Mouse (Mus musculus): Measurements from ENCODE around the gene Hoxd9.

Gene Hoxd9

DNA sequence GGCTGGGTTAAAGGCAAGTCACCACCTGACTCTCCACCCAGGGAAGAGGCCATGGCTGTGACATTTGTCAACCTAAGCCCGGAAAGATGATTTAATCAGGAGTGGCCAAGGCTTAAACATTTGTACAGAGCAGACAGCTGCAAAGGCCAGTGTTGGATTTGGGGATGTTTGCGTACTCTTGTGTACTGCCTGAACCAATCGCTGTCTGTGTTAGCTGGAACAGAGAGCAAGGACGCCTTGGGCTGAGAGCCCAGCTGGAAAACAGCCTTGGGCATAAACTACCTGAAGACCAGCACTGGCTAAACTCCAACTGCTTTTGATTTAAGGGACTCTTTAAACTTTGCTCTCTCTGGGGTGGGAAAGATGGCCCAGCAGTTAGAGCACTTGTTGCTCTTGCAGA is 11.1 kb downstream of the Hoxd9 start:
- in situ Hi-C loops (cut with MseI, MboI), result loop anchor here (10.0 to 25.0 kb wide), 3 partner anchors 446 to 879 kb away; no protein-coding TSS in a partner anchor

DNA sequence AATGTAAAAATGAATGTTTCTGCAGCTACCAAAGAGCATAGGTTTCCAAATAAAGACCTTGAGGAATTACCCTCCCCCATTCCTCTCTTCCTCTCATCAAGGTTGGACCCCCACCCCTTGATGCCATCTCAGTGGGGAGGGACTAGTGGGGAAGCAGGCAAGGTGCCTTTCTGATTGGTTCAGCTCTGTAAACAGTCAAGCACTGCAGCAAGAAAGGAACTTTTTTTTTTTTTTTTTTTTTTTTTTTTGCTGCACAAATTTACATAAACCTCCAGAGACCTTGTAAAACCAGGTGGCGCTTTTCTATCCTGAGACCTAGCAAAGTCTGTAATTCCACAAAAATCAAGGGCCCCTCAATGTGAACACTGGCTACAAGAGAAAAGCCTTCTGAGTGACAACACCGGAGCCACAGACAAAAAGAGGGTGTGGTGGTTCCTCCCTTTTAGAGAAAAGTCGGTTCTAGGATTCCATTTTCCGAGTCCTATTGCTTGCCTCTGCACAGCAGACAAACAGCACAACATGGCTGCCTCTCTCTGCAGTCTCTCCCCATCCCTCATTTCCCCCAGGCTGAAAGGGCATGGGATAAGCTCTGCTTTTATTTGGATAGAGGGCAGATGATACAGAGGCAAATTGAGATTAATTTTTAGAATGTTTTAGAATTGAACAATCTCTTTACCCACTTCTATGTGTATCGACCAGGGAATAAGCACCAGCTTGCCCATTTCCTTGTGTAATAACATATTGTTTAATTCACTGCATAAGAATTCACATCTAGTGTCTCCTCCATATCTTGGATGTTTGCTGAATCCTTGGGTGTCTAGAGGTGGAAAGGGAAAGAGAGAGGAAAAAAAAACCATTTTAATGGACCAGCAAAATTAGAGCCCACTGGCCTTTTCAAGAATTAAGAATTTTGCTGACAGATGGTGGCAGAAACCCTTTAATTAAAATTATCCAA is 12.2 kb downstream of the Hoxd9 start:
- in situ Hi-C loops (cut with MseI, MboI), result loop anchor here (5.0 to 25.0 kb wide), 4 partner anchors 433 to 878 kb away; no protein-coding TSS in a partner anchor

DNA sequence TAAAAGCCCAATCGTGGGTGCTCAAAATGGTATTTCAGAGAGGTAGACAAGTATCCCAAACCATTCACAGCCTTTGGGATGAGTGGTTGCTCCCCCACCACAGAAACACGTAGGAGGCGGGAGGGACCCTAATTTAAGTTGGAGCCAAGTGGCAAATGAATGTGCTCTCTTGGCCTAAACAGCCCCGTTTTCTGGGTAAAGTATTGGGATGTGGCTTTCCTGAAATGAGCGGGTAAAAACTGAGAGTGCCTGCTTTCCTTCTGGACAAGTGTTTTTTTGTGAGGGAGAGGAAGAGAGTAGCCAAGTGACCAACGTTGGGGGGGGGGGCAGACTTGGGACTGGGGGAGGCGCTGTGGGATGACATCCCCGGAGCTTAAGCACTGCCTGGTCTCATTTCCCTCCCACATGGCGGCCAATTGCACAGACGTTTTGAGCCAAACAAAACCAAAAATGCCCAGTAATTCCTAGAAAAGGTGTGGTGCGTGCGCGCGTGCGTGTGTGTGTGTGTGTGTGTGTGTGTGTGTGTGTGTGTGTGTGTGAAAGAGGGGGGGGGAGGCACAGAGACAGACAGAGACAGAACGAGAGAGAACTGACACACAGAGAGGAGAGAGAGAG is 13.5 kb downstream of the Hoxd9 start:
- in situ Hi-C loops (cut with MseI, MboI), result loop anchor here (5.0 to 25.0 kb wide), 3 partner anchors 431 to 876 kb away; no protein-coding TSS in a partner anchor

DNA sequence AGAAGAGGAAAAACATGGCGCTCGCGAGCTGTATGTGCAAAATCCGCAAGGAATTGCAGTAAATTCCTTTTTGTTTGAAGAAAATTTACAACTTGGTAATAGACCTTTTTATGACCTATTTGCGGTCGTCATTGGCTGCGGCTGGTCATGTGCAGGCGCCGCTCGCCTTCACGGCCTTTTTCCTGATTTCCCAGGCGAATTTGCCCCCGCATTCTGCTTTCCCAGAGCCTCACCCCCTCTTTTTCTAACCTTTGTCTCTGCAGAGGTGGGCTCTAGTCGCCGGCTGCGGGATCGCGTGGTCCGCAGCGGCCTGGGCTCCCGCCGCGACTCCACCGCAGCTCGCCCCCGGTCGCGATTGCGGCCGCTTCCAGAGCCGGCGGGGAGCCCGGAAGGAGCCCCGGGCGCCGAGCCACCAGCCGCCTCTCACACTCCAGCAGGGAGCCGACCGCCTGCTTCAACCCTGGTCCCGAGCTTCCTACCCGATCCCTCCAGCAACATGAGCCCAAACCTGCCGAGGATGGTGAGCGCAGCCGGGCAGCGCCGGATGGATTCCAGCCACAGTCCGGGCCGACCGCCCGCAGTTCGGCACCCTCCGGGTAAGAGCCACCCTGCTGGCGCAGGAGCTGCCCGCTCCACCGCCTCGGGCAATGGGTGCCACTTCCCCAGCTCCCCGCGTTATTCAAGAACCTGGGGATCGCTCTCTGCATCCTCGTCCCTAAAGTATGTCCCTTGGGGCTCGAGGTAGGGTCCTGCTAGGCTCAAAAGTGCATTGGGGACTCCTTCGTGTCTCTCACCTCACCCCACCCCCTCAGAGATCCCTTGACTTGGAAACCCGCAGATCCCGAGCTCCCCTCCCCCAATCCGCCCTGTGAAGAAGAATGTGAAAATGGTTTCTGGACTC is 14.4 kb downstream of the Hoxd9 start, which contains the start of the genes Hoxd3 and Hoxd4:
TSS of gene Hoxd3 (plus strand) at position 207 of the 901 bp plus-strand sequence.
TSS of gene Hoxd4 (plus strand) at position 209 of the 901 bp plus-strand sequence.
- in situ Hi-C loops (cut with MseI, MboI), result loop anchor here (5.0 to 25.0 kb wide), 3 partner anchors 430 to 875 kb away; no protein-coding TSS in a partner anchor

DNA sequence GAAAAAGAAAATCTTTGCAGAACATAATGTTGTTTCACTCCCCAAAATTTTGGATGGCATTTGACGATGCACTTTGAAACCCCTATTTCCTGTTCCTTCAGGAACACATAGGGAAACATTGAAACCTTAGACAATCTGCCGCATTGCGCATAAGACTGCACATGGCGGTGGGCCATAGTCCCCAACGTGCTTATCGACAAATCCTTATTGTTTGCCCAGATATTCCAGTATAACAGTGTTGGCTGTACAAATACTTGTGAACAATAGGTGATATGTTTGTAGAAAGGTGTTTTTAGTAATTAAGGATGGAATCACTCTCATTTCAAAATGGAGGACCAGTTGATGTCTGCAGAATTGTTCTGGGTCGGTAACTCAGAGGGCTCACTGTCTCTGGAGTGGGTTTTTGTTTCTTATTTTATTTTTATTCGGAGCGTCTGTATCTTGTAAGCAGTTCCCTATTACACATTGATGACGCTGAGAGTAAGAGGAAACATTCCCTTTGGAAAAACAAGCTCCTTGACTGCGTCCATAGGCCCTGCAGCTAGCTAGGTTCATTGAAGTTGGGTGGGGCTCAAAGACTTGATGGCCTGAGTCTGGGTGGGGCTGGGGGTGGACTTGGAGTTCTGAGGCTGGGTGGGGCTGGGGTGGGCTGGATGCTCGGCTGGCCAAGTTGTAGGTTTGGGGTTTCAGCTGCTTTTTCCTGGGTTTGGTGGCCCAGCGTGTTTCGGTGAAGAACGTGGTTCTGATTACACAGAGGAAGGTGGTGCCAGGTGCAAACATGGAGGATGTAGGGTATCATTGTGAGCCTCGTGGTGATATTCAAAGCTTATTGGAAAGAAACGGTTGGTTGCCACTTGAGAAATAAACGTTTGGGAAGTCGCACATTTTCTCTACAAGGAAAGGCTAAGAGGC is 16.0 kb downstream of the Hoxd9 start:
- in situ Hi-C loops (cut with MseI, MboI), result loop anchor here (5.0 to 25.0 kb wide), 3 partner anchors 429 to 874 kb away; no protein-coding TSS in a partner anchor

DNA sequence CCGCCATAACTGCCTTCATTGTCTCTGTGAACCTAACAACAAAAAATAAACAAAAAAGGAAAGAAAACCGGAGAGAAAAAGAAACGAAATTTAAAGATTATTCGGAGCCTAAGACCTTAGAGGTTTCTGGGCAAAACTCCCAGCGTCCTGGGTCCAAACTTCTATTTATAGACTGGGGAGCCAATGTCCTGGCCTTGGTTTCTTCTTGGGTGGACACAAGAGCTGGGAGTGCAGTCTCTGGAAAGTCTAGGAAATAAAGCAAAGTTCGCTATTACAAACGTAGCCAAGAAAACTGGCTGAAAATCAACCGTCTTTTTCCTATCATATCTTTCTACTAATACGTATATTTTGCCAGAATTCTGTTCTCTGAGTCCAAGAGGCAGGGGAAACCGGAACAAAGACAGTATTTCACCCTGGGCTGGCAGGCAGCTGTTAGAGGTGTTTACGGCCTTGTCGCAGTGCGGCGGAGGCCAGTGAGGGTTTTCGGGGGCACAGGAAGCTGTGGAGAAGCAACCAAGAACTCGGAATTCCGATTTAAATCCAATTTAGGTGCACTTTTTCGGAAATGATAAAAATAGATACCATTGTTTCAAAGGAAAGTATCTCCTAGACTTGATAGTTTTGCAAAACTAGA is 16.7 kb downstream of the Hoxd9 start:
- in situ Hi-C loops (cut with MseI, MboI), result loop anchor here (5.0 to 25.0 kb wide), 3 partner anchors 428 to 873 kb away; no protein-coding TSS in a partner anchor

DNA sequence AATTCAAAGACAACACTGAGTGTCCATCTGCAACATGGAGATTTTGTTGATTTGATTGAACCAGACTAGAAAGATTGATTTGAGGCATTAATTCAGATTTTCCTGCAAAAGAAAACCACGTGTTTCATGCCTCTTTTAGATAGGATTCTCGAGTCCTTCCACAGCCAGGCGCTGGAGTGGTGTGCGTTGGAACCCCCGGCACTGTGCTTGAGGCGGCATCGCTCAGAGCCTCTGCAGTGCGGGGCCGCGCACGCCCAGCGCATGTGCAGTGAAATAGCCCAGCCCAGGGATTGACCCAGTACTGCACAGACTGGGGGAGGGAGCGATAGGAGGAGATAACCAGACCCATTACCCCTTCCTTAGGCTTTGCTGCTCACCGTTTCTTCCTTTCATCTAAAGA is 17.4 kb downstream of the Hoxd9 start:
- in situ Hi-C loops (cut with MseI, MboI), result loop anchor here (5.0 to 25.0 kb wide), 5 partner anchors 342 to 872 kb away; no protein-coding TSS in a partner anchor

DNA sequence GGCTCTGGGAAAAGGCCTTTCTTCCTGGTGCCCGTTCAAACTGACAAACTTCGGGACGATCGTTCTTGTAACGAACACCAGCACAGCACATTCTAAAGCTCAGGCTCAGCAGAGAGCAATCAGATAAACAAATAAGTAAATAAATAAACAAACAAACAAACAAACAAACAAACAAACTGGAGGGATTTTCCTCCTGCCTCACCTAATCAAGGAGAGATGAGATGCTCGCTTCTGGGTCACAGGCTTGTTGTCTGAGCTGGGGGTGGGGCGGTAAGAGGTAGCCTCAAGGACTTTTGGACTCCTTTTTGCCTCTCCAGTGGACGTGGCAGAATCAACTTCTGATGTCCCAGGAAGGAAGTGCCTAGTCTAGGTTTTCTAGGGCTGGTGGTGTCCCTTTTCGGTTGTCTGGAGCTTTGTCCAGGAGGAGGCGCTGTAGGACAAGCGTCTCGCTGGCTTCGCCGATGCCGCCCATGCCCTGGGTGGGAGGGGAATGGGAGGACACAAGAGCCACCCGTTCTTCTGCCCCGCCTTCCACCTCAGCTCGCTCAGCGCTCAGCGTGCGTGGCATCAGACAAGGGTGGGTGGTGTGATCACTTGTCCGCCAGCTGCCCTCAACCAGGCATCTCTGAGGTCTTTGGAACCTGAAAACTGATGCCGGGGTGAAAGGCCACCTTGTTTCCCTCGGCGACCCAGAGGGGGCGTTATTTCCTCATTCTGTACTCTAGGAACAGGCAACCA is 18.1 kb downstream of the Hoxd9 start:
- in situ Hi-C loops (cut with MseI, MboI), result loop anchor here (5.0 to 25.0 kb wide), 4 partner anchors 342 to 872 kb away; no protein-coding TSS in a partner anchor

DNA sequence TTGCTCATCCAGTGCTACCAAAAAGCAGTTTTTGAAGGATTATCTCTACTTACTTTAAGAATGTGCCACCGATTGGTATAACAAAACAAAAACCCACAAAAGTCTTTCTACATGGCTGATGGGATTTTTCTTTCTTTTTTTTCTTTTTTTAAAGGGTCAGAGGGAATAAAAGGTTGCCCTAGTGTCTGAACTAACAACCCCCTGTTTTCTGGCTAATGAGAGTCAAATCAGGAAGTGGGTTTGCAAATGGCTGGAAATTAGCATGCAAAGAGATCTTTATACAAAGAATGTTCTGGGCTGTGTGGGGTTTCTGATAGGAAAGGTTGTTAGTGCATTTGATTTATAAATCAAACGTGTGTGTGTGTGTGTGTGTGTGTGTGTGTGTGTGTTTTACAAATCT is 22.9 kb downstream of the Hoxd9 start:
- in situ Hi-C loops (cut with MseI, MboI), result loop anchor here (5.0 to 25.0 kb wide), 4 partner anchors 242 to 867 kb away; no protein-coding TSS in a partner anchor

DNA sequence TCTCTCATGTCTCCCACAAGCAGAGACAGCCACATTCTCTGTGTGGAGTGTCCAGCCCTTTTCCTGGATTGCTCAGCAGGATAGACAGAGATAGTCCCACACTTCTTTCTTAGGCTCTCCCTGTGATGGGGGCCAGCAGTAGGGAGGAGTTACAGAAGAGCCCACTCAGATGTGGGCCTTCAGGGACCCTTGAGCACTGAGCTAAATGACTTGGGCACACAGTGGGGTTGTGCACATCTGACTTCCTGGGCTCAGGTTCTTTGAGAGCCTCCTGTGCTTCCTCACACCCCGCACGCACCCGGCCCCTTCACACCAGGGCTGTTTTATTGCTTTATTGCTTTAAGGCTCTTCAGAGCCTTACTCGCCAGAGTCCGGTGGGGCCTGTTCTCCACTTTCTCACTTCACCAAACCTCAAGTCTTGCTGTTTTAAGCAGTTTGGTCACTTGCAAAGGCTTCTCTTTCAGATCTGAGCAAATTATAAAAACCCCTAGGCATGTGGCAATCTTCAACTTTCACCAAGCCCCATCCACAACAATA is 23.5 kb downstream of the Hoxd9 start:
- in situ Hi-C loops (cut with MseI, MboI), result loop anchor here (5.0 to 25.0 kb wide), 4 partner anchors 241 to 866 kb away; no protein-coding TSS in a partner anchor

DNA sequence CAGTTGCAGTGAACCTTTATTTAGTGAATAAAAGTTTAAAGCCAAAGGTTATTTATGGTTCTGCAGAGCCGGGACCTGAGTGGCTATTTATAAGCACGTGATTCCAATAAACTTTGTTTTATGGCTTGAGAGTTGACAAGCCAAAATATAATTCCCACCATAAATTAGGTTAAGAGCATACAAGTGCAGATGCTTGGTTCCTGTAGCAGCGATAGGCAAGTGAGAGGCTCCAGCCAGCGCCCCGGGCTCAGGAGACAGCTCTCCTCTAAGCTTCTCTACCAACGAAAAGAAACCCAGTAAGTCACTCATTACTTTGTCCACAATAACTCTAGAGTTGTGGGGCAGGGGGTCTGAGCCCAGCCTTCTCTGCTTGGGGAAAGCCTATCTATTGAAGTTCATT is 24.4 kb downstream of the Hoxd9 start:
- in situ Hi-C loops (cut with MseI, MboI), result loop anchor here (5.0 to 25.0 kb wide), 4 partner anchors 240 to 865 kb away; no protein-coding TSS in a partner anchor

DNA sequence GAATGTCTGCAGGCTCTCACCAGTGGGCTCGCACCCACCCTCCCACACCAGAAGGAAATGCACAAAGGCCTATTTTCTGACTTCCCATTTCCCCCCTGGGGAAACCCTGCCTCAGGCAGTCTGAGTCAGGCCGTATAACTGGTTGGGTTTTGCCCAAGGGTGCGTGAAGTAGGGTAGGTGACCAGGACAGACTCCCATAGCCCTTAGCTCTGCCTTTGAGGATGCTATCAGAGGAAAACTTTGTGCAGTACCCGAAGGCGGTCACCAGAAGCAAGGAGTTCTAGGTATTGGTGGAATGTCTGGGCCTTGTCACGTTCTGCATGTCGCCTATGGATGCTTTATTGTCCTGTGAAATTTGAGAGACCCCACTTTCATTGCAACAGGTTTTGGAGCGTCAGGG is 25.4 kb downstream of the Hoxd9 start:
- in situ Hi-C loops (cut with MseI, MboI), result loop anchor here (5.0 to 25.0 kb wide), 4 partner anchors 239 to 864 kb away; no protein-coding TSS in a partner anchor

DNA sequence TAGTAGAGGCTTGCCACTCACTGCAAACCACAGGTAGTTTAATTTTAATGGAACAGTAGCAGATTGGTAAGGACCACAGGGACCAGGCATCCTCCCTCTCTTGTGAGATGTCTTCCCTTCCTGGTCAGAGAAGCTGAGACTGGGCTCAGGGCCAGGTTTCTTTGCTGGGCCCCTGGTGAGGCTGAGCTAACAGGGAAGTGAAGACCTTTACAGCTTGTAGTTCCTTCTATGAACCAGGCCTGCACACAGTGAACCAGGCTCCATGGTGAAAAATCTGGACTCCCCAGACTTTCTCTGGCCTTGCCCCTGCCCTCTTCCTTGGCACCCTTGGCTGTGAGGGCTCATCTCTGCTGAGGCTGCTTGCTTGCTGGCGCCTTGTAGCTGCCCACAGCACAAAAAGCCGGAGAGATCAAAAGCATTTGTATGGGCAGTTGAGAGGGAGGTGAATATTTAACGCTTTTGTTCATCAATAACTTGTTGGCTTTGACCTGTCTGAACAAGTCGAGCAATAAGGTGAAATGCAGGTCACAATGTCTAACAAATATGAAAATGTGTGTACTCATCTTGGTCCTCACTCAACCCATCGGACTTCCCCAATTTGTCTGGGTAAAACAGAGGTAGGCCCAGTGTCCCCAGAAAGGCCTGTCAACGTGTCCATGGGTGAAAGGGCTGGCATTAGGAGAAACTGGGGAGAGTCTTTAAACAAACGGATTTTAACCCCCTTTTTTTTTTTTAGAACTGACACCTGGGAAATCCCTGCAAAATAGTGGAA is 26.9 kb downstream of the Hoxd9 start:
- in situ Hi-C loops (cut with MseI, MboI), result loop anchor here (5.0 to 25.0 kb wide), 4 partner anchors 238 to 863 kb away; no protein-coding TSS in a partner anchor

DNA sequence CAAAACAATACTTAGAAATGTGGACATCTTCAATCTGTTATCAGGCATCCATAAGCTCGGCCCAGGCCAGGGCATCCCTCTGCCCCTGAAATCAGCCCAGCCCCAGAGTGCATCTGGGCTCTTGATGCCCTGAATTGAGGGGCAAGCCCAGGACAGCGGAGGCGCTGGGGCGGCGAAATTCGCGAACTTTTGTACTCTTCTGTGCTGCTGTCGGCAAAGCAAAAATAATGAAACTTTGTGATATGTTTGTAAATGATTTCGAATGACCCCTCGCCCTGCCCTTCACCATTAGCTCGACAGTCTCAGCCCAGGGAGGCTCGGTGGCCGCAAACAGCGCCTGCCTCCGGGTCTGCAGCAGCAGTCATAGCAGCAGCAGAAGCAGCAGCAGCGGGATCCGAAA is 27.6 kb downstream of the Hoxd9 start:
- in situ Hi-C loops (cut with MseI, MboI), result loop anchor here in 1 of 2 experiments (10.0 kb wide), 1 partner anchor 240 kb away; no protein-coding TSS in a partner anchor

DNA sequence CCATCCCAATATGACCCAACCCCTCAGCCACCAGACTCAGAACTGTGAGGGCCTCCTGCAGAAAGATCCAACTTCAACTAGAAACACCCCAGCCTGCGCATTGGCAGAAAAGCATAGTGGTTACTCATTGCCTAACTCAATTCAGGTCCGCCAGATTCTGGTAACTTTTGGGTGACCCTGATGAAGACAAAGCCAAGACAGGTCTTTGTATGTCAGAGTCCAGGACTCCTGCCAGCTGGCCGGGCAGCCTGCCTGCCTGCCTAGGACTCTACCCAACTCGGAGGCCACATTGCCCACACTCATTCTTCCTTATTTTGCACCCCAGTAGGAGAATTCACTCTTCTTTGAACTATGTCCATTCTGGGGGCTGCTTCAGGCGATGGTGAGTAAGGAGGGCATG is 29.0 kb downstream of the Hoxd9 start, which contains the start of gene Gm28230:
TSS of gene Gm28230 (plus strand) at position 178 of the 400 bp plus-strand sequence.
- in situ Hi-C loops (cut with MseI, MboI), result loop anchor here in 1 of 2 experiments (10.0 kb wide), 1 partner anchor 238 kb away; no protein-coding TSS in a partner anchor

DNA sequence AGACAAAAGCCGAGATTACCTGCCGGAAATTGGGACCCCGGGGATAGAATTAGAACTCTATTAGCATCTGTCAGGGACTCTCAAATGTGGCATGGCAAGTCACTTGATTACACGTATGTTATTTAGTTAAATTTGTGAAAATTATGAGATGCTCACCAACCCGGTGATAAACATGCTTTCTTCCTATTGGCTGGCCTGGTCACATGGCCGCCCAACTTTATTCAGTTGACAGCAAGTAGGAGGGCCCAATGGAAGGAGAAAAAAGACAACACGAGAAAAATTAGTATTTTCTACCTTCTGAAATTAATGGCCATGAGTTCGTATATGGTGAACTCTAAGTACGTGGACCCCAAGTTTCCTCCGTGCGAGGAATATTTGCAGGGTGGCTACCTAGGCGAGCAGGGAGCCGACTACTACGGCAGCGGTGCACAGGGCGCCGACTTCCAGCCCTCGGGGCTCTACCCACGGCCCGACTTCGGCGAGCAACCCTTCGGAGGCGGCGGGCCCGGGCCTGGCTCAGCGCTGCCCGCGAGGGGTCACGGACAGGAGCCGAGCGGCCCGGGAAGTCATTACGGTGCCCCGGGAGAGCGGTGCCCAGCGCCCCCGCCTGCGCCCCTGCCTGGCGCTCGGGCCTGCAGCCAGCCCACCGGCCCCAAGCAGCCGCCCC is 29.6 kb downstream of the Hoxd9 start:
- in situ Hi-C loops (cut with MseI, MboI), result loop anchor here in 1 of 2 experiments (10.0 kb wide), 1 partner anchor 238 kb away; no protein-coding TSS in a partner anchor
